Mouse (Mus musculus) embryonic stem cell, embryonic (primary cell): ENCODE data around the gene Tubb3.

Experiments
- CTCF ChIA-PET, 4 experiments: fragments of 300-600 bp in 2 of 4; fragments of 350-600 bp in 2 of 4; sonication (Branson Sonifier 250); formaldehyde crosslinking; loops; one replicate each; lab custom pipeline; 2022; ENCODE audit warnings: inconsistent platforms in 2 of 4; lab: Charles Lee
- POLR2A ChIA-PET, 4 experiments: fragments of 300-600 bp in 2 of 4; fragments of 350-600 bp in 2 of 4; sonication (Branson Sonifier 250); formaldehyde crosslinking; loops; one replicate each; lab custom pipeline; 2022; ENCODE audit warnings: antibody characterized with exemption in 4 of 4, inconsistent platforms in 1 of 4; lab: Charles Lee

The Tubb3 gene

DNA sequence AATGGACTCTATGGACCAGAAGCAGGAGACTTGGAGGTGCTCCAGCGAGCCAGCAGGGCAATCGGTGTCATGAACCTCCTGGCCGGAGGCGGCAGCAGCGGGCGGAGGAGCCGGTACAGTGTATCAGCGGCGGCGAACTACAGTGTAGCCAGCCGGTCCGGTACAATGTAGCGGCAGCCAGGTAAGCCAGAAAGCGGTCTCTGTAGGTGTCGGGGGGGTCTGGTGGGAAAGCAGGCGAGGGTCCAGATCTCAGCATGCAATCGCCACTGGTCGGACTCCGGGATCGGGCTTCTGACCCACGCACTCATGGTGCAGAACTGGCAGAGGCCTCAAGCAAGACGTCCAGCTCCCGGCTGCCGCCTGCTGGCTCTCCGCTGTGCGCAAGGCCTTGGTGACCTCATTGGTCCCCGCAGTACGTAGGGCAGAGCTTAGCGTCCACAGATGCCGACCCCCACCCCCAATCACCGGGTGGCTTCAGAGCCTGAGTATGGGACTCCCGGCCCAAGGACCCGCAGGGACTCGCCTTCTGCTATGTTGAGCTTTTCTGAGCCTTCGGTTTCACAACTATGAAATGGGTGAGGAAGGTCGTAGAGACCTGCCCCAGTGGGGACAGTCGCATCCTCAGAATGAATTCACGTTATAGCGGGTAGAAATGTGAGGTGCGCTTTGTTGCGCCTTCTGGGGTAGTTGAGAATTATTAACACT, 31.8 kb downstream of the Tubb3 start:
- CTCF ChIA-PET = interaction anchor here (0.5 to 2.3 kb wide), 44 partner anchors 9 to 884 kb away, joined by 3 to 10 read pairs (median 5); partner anchors contain the start of genes Mc1r (in 4 of the 4), Afg3l1 (in 2 of the 4), Dbndd1 (in 1 of the 4) and Tcf25 (in 1 of the 4)
- POLR2A ChIA-PET = interaction anchor here in 3 of 4 experiments (0.5 to 2.9 kb wide), 23 partner anchors 9 to 153 kb away, joined by 3 to 19 read pairs (median 4); partner anchors contain the start of genes Dbndd1 (in 2 of the 3), Afg3l1 (in 1 of the 3), Gas8 (in 1 of the 3) and Spire2 (in 1 of the 3)

DNA sequence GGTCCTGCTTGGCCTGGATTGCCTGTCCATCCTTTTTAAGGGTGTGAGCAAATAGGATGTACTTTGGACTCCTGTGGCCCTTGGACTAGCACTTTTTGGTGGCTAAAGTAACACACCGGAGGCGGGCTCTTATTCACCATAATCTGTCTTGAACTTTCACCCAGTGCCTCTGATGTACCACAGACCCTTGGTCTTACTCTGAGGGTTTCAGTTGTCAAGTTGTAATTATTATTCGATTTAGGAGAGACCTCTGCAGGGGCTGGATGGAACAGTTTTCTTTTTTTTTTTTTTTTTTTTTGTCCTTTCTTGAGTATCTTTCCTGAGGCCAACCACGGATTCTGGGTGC, 32.3 kb downstream of the Tubb3 start:
- POLR2A ChIA-PET = interaction anchor here in 3 of 4 experiments (0.6 to 2.9 kb wide), 20 partner anchors 9 to 154 kb away, joined by 3 to 19 read pairs (median 4); partner anchors contain the start of genes Dbndd1 (in 2 of the 3), Afg3l1 (in 1 of the 3), Gas8 (in 1 of the 3) and Spire2 (in 1 of the 3)

DNA sequence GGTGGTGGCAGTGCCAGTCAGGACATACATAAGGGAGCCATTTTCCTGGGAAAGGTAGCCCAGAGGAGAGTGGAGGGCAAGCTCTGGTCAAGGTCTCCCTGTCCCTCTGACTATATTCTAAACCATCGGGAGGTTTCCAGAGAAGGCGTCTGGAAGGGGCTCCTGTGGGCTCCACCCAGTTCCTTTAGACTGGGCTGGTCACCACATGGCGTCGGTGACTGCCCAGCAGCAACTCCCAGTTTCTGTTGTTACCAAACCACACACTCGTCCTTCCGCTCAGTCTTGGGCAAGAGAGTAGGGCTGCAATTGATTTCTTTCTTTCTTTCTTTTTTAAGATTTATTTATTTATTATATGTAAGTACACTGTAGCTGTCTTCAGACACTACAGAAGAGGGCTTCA, 32.9 kb downstream of the Tubb3 start:
- ChIA-PET POLR2A (interaction anchor here in 3 of 4 experiments (0.6 to 2.6 kb wide), 7 partner anchors 9 to 133 kb away, joined by 3 to 12 read pairs (median 11); partner anchors contain the start of gene Afg3l1 (in 1 of the 3)), CTCF (interaction anchor here in 3 of 4 experiments (0.6 to 1.6 kb wide), 5 partner anchors 38 to 121 kb away, joined by 3 to 6 read pairs (median 3); partner anchors contain the start of genes Mc1r (in 2 of the 3) and Dbndd1 (in 1 of the 3))

More for the DNA sequence above, 32.3 kb downstream of the Tubb3 start:
- CTCF ChIA-PET = interaction anchor here (0.5 to 2.3 kb wide), 41 partner anchors 10 to 885 kb away, joined by 3 to 10 read pairs (median 5); partner anchors contain the start of genes Mc1r (in 4 of the 4), Afg3l1 (in 2 of the 4), Dbndd1 (in 1 of the 4) and Tcf25 (in 1 of the 4)

DNA sequence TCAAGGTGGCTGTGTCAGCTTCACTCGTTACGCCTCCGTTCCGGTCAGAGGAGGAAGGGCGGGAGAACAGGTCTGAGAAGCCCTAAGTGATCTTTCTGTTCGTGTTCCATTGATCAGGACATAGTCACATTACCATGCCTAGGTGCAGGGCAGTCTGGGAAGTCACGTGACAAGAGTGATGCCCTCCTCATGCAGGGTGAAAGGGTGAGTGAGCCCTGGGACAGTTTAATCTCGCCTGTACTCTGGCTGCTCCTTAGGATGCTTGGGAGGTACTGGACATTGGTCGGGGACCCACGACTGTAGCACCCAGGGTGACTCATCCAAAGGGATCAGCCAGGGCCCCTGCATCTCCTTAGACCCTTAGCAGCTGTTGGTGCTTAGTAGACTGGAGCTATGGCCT, 34.8 kb downstream of the Tubb3 start:
- CTCF ChIA-PET = interaction anchor here in 1 of 4 experiments (0.9 to 2.2 kb wide), 2 partner anchors 39 to 182 kb away, joined by 3 to 7 read pairs; partner anchors contain the start of gene Mc1r
- POLR2A ChIA-PET = interaction anchor here (0.6 to 3.5 kb wide), 27 partner anchors 7 to 573 kb away, joined by 3 to 18 read pairs (median 4); partner anchors contain the start of genes Tcf25 (in 2 of the 4), Afg3l1 (in 1 of the 4), Fanca (in 1 of the 4) and Mc1r (in 1 of the 4)

DNA sequence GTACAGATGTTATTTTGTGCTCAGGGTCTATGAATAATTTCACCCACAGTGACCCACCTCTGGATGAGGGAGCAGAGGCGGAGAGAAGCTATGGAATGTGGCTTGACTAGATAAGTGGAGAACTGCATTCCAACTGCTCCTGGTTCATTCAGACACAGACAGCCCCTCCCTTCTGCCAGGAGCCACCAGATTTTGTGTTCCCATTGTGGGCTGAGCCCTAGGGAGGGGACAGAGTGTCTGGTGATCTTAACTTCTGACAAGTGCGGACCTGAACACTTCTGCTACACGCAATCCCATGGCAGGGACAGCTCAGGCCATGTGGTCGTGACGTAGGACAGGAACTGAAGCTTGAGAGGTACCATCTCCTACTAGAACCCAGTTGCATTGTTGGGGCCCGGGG, 35.6 kb downstream of the Tubb3 start:
- POLR2A ChIA-PET = interaction anchor here in 3 of 4 experiments (0.8 to 3.5 kb wide), 31 partner anchors 8 to 261 kb away, joined by 3 to 18 read pairs (median 5); partner anchors contain the start of genes Tcf25 (in 2 of the 3), Afg3l1 (in 1 of the 3), Fanca (in 1 of the 3) and Mc1r (in 1 of the 3)
- CTCF ChIA-PET = interaction anchor here in 3 of 4 experiments (0.6 to 2.2 kb wide), 6 partner anchors 24 to 66 kb away, joined by 3 to 9 read pairs (median 4); partner anchors contain the start of gene Mc1r (in 2 of the 3)

DNA sequence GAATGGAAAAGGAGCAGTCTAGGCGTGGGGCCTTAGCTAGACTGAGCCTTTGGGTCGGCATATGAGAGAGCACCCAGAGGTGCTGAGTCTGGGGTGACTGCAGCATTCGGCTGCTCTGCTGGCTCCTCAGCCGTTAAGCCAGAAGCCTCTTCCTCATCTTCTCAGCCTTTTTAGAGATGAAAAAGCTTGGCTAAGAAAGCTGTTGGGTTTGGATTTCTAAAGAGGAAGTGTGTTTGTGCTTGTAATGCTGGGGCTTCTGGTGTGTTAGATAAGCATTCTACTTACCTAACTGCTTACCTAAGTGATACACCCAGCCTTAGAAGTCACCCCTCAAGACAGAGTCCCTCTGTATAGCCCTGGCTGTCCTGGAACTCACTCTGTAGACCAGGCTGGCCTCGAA, 39.6 kb downstream of the Tubb3 start:
- CTCF ChIA-PET = interaction anchor here in 1 of 4 experiments (1.0 kb wide), 1 partner anchor 117 kb away, joined by 3 read pairs; no protein-coding TSS in a partner anchor
- POLR2A ChIA-PET = interaction anchor here in 2 of 4 experiments (0.9 to 1.3 kb wide), 5 partner anchors 13 to 44 kb away, joined by 3 to 7 read pairs (median 3); partner anchors contain the start of gene Mc1r (in 1 of the 2)

DNA sequence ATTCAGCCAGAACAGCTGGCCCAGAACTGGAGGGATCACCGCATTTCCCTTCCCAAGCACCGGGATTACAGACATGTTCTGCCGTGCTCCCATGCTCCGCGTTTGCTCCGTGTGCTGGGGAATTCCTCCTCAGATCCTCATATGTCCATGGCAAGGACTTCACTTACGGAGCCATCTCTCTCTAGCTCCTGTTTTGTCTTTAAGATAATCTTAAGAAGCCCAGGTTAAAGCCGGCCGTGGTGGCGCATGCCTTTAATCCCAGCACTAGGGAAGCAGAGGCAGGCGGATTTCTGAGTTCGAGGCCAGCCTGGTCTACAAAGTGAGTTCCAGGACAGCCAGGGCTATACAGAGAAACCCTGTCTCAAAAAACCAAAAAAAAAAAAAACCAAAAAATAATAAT, 40.5 kb downstream of the Tubb3 start:
- CTCF ChIA-PET = interaction anchor here in 2 of 4 experiments (0.6 to 0.7 kb wide), 2 partner anchors 9 to 64 kb away, joined by 4 to 5 read pairs; no protein-coding TSS in a partner anchor
- POLR2A ChIA-PET = interaction anchor here in 3 of 4 experiments (0.5 to 4.2 kb wide), 9 partner anchors 8 to 1456 kb away, joined by 3 to 16 read pairs (median 4); partner anchors contain the start of genes Afg3l1 (in 1 of the 3) and Mc1r (in 1 of the 3)

DNA sequence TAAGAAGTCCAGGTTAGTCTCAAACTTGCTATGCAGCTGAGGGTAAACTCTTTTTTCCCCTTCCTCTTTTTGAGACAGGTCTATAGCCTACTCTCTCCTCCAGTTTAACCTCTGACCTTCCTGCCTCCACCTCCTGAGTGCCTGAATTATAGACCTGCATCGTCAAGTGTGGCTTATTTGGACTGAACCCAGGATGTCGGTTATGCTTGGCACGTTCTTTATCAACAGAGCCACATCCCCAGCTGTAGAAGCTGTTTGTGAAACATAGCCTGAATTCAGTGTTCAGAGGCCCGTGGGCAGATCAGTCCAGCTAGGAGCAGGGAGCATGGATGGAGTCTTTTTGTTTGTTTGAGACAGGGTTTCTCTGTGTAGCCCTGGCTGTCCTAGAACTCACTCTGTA, 40.9 kb downstream of the Tubb3 start:
- CTCF ChIA-PET = interaction anchor here in 3 of 4 experiments (0.6 to 1.2 kb wide), 4 partner anchors 10 to 201 kb away, joined by 3 to 5 read pairs (median 4); no protein-coding TSS in a partner anchor
- POLR2A ChIA-PET = interaction anchor here in 3 of 4 experiments (0.6 to 4.2 kb wide), 9 partner anchors 7 to 1457 kb away, joined by 3 to 16 read pairs (median 5); partner anchors contain the start of genes Afg3l1 (in 1 of the 3) and Tcf25 (in 1 of the 3)

DNA sequence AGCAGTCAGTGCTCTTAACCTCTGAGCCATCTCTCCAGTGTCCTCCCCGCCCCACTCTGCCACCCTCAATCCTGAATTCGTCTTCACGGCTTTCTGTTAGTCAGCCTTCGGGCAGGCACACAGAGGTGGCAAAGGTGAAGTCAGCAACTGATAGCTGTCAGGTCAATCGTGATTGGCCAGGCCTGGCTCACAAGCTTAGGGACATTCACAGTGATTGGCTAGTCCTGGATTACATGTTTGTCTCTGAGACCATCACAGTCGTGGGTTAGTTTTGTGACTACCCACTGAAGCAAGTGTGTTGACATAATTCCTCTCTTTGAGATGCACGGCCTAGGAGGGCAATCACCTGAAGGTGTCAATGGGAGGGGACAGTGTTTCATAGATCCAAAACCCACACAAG, 42.1 kb downstream of the Tubb3 start:
- POLR2A ChIA-PET = interaction anchor here in 3 of 4 experiments (1.0 to 4.2 kb wide), 21 partner anchors 8 to 241 kb away, joined by 3 to 19 read pairs (median 5); partner anchors contain the start of genes Afg3l1 (in 3 of the 3), Tcf25 (in 2 of the 3), Chmp1a (in 1 of the 3) and Gas8 (in 1 of the 3)
- CTCF ChIA-PET = interaction anchor here in 3 of 4 experiments (1.1 to 1.9 kb wide), 6 partner anchors 10 to 330 kb away, joined by 3 to 8 read pairs (median 5); partner anchors contain the start of gene Mc1r (in 1 of the 3)

DNA sequence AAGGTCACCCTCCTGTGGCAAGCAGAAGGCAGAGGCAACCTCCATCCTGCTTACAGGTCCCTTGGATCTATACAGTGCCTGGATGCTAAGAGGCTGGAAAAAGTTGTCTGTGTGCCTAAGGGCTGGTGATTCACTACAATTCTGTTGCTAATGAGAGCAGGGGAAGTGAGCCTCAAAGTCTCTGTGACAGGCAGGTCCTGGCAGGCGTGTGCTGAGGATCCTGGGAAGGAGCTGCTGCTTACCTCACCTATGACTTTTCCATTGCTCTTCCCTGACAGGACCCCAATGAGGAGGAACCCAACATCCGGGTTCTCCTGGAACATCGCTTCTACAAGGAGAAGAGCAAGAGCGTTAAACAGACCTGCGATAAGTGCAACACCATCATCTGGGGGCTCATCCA, 42.7 kb downstream of the Tubb3 start:
- ChIA-PET POLR2A (interaction anchor here (0.6 to 4.2 kb wide), 33 partner anchors 8 to 241 kb away, joined by 3 to 19 read pairs (median 4); partner anchors contain the start of genes Afg3l1 (in 2 of the 4), Gas8 (in 2 of the 4), Tcf25 (in 2 of the 4) and Chmp1a (in 1 of the 4)), CTCF (interaction anchor here (0.6 to 1.9 kb wide), 10 partner anchors 11 to 330 kb away, joined by 3 to 8 read pairs (median 3); partner anchors contain the start of genes Dbndd1 (in 1 of the 4), Gas8 (in 1 of the 4) and Mc1r (in 1 of the 4))

DNA sequence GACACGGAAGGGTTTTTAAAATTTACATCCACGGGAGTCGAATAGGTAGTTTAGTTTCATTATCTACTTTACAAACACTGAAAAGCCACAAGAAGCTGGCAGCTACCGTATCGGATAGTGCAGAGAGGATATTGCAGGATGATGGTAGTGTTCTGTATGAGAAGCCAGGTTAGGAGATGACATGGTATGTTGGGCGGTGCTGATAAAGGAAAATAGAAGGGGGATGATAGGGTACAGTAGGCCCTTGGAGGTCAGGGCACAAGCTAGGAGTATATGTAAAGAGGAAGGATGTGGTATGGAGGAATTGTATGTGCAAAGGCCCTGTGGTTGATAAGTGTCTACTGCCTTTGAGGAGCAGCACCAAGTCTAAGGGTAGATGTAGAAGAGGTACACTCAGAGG, 43.3 kb downstream of the Tubb3 start:
- ChIA-PET POLR2A (interaction anchor here (0.6 to 4.2 kb wide), 34 partner anchors 8 to 242 kb away, joined by 3 to 19 read pairs (median 4); partner anchors contain the start of genes Afg3l1 (in 2 of the 4), Chmp1a (in 2 of the 4), Spata33 (in 2 of the 4) and Tcf25 (in 2 of the 4)), CTCF (interaction anchor here (0.6 to 1.9 kb wide), 10 partner anchors 11 to 329 kb away, joined by 3 to 5 read pairs (median 3); partner anchors contain the start of genes Dbndd1 (in 1 of the 4), Gas8 (in 1 of the 4) and Mc1r (in 1 of the 4))

DNA sequence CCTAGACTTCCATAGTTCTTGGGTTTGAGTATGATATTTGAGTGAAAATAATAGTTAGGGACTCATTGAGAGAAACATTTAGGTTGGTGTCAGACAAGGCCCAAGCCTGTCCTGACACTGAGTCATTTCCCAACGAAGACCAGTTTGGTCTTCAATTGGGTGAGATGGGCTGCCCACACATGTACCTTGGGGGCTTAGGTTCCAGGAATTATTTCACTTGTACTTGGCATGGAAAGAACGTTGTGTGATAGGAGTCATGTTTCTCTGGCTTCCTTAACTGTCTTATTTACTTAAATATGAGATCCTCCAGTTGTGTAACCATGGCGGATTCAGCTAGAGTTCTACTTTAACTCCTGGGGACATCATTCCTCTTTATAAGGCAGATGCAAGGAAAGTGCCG, 52.4 kb downstream of the Tubb3 start:
- ChIA-PET POLR2A (interaction anchor here in 2 of 4 experiments (0.7 to 3.8 kb wide), 10 partner anchors 10 to 1353 kb away, joined by 3 to 15 read pairs (median 7); partner anchors contain the start of gene Afg3l1 (in 1 of the 2)), CTCF (interaction anchor here in 2 of 4 experiments (0.7 to 1.2 kb wide), 3 partner anchors 41 to 140 kb away, joined by 3 to 6 read pairs (median 6); partner anchors contain the start of gene Mc1r (in 1 of the 2))

DNA sequence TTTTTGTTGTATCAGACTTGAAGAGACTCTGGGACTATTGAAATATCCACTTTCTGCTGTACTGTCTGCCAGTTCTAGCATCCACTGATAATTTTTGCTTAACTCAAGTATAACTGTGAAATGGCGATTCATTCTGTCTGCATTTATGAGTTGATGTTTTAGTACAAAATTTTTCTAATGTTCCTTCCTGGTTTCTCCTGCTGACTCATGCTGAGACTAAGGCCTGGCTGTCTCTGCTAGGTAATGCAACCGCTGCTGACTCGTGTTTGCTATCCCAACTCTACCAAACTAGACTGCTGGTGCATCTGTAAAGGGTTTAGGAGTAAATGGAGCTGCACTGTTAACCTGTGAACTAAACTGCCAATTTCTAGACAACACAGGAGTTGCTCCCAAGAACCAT, 56.3 kb downstream of the Tubb3 start:
- POLR2A ChIA-PET = interaction anchor here in 3 of 4 experiments (0.7 to 3.8 kb wide), 6 partner anchors 9 to 379 kb away, joined by 3 to 15 read pairs (median 4); partner anchors contain the start of gene Afg3l1 (in 2 of the 3)
- CTCF ChIA-PET = interaction anchor here in 1 of 4 experiments (0.6 kb wide), 1 partner anchor 68 kb away, joined by 3 read pairs; no protein-coding TSS in a partner anchor
